Mouse (Mus musculus) intestine, embryonic 14.5 days (tissue): ENCODE results near the gene Fam129a. TPM values are rescaled to one million over a fixed set of nuclear protein-coding genes. Genes with fewer than 3 reads are reported as not detected.

Experiments
- ATAC-seq: fragments of 200-750 bp; cut with Nextera tagmentation; replicated peaks from 2 replicates; pipeline ENCODE4 v1.8.0; 2017; ENCODE audit warnings: low read depth, moderate number of reproducible peaks, moderate TSS enrichment, moderate library complexity; ENCODE audit not compliant: low FRiP score, low TSS enrichment
- DNase-seq: peaks from one replicate; pipeline ENCODE4 v3.0.0-alpha.2; 2018; ENCODE audit warnings: low spot score
- H3K27ac ChIP-seq: fragments of 300-500 bp; sonication (generic); 2 replicates; pipeline ENCODE4 v1.5.1; 2014; ENCODE audit warnings: low read depth, mild to moderate bottlenecking, control low read depth
- H3K27me3 ChIP-seq: fragments of 300-500 bp; sonication (generic); replicated peaks from 2 replicates; pipeline ENCODE4 v1.6.1; 2014; ENCODE audit warnings: low read length, control low read depth; ENCODE audit not compliant: control insufficient read depth, insufficient read depth
- H3K36me3 ChIP-seq: fragments of 300-500 bp; sonication (generic); 2 replicates; pipeline ENCODE4 v1.6.1; 2014; ENCODE audit warnings: low read length, control low read depth; ENCODE audit not compliant: control insufficient read depth, insufficient read depth
- H3K4me1 ChIP-seq: fragments of 300-500 bp; sonication (generic); replicated peaks from 2 replicates; pipeline ENCODE4 v1.6.1; 2014; ENCODE audit warnings: low read length, control low read depth, mixed read lengths; ENCODE audit not compliant: control insufficient read depth, insufficient read depth
- H3K4me2 ChIP-seq: fragments of 300-500 bp; sonication (generic); 2 replicates; pipeline ENCODE4 v1.6.1; 2014; ENCODE audit warnings: low read length
- H3K4me3 ChIP-seq: fragments of 300-500 bp; sonication (generic); 2 replicates; pipeline ENCODE4 v1.5.1; 2014; ENCODE audit warnings: low read depth, low read length, control low read depth, mixed read lengths
- H3K9ac ChIP-seq: fragments of 300-500 bp; sonication (generic); 2 replicates; pipeline ENCODE4 v1.6.1; 2014; ENCODE audit warnings: mild to moderate bottlenecking, low read length
- H3K9me3 ChIP-seq: fragments of 300-500 bp; sonication (generic); 2 replicates; pipeline ENCODE4 v1.6.1; 2016; ENCODE audit warnings: low read length, control low read depth; ENCODE audit not compliant: control insufficient read depth
- WGBS: fragments of 180-500 bp; shearing (Covaris S2); extraction: QIAGEN DNeasy Blood & Tissue Kit; methylation state at CpG from one replicate; pipeline ENCODE4 v1.1.7; 2014; 5-methylcytosine and 5-hydroxymethylcytosine counted together
- polyA plus RNA-seq: library from polyadenylated mRNA; unstranded; fragments of >200 nt; fragmentation: Nextera tagmentation; extraction: Ambion mirVana; gene quantifications from 2 replicates; pipeline ENCODE4 v1.2.1, GENCODE M21; 2014

Fam129a gene
- polyA plus RNA-seq, 1 experiment from 2014 or later = 5.2 TPM

- H3K4me3 ChIP-seq = no peak overlapping the region
- H3K27me3 ChIP-seq = no peaks in the 10 kb centered on the region
- no peak overlapping the region for H3K4me2 ChIP-seq
- no peak overlapping the region for H3K9ac ChIP-seq
- no peak overlapping the region for H3K27ac ChIP-seq
- 73% methylated on average over 10 of the region's 10 CpGs for WGBS
- H3K4me1 ChIP-seq = no peaks in the 10 kb centered on the region; the same call in 1 of the 2 replicates
- DNase-seq (no peak), ATAC-seq (no peak)
- no peaks in the 10 kb centered on the region for H3K36me3 ChIP-seq
- H3K9me3 ChIP-seq = no peaks in the 10 kb centered on the region
These were observed 43.4 kb downstream of the Fam129a start for GRCm38 (mm10) chr1:151614320-151614935.

GRCm38 (mm10) chr1:151615625-151616024, 44.6 kb downstream of the Fam129a start:
- no peaks in the 10 kb centered on the region for H3K36me3 ChIP-seq
- no peak overlapping the region for H3K9ac ChIP-seq
- no peak overlapping the region for H3K4me2 ChIP-seq
- no peaks in the 10 kb centered on the region for H3K27me3 ChIP-seq
- H3K27ac ChIP-seq = no peak overlapping the region
- 92% methylated on average over 6 of the region's 6 CpGs for WGBS
- H3K4me3 ChIP-seq = no peak overlapping the region
- ATAC-seq (no peak), DNase-seq (no peak)
- H3K4me1 ChIP-seq = no peaks in the 10 kb centered on the region; the same call in 1 of the 2 replicates
- H3K9me3 ChIP-seq = no peaks in the 10 kb centered on the region

GRCm38 (mm10) chr1:151616555-151617205, 45.7 kb downstream of the Fam129a start:
- no peak overlapping the region for H3K9ac ChIP-seq
- H3K36me3 ChIP-seq = no peaks in the 10 kb centered on the region
- no peak overlapping the region for H3K27ac ChIP-seq
- WGBS = 86% methylated on average over 7 of the region's 7 CpGs
- DNase-seq = no peak
- H3K4me3 ChIP-seq = no peak overlapping the region
- H3K27me3 ChIP-seq = no peaks in the 10 kb centered on the region
- no peak for ATAC-seq
- H3K9me3 ChIP-seq = no peaks in the 10 kb centered on the region
- H3K4me1 ChIP-seq = no peaks in the 10 kb centered on the region; the same call in 1 of the 2 replicates
- H3K4me2 ChIP-seq = no peak overlapping the region

GRCm38 (mm10) chr1:151618251-151618650, 47.3 kb downstream of the Fam129a start:
- H3K27me3 ChIP-seq = no peaks in the 10 kb centered on the region
- ATAC-seq = no peak
- H3K9me3 ChIP-seq = no peaks in the 10 kb centered on the region
- no peaks in the 10 kb centered on the region for H3K36me3 ChIP-seq
- no peaks in the 10 kb centered on the region; the same call in 1 of the 2 replicates for H3K4me1 ChIP-seq
- H3K4me2 ChIP-seq = no peak overlapping the region
- H3K4me3 ChIP-seq = no peak overlapping the region
- 56% methylated on average over 3 of the region's 3 CpGs for WGBS
- no peak overlapping the region for H3K9ac ChIP-seq
- H3K27ac ChIP-seq = no peak overlapping the region
- DNase-seq = no peak

DNA sequence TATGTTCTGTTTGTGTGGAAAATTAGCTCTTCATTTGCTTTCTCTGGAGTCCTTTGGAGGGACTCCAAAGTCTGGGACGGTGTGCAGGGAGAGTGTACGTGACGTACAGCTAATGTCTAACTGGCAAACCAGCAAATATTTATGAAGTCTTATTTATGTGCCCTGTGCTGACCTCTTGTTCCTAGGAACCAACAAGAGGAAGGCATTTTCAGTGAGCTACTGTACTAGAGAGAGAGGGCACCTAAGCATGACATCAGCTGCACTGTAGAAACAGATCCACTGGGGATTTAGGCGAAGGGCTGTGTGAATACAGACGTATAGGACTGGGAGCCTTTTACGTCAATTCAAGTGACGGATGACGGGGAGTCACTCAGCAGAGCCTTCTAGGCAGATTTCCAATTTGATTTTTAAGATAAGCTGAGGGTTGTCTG, 48.3 kb downstream of the Fam129a start:
- no peaks in the 10 kb centered on the region; the same call in 1 of the 2 replicates for H3K4me1 ChIP-seq
- no peak overlapping the region for H3K27ac ChIP-seq
- H3K4me3 ChIP-seq = no peak overlapping the region
- no peak overlapping the region for H3K4me2 ChIP-seq
- no peak overlapping the region for H3K9ac ChIP-seq
- 58% methylated on average over 8 of the region's 8 CpGs for WGBS
- ATAC-seq = no peak
- 0 out of 2 replicates have a peak, but pooled peaks cover 2% of the 10 kb centered on the region for H3K27me3 ChIP-seq
- DNase-seq = no peak
- H3K36me3 ChIP-seq = no peaks in the 10 kb centered on the region
- H3K9me3 ChIP-seq = no peaks in the 10 kb centered on the region

- ATAC-seq = no peak
- no peak overlapping the region for H3K9ac ChIP-seq
- H3K9me3 ChIP-seq = no peaks in the 10 kb centered on the region
- H3K4me1 ChIP-seq = no peaks in the 10 kb centered on the region; the same call in 1 of the 2 replicates
- H3K4me2 ChIP-seq = no peak overlapping the region
- H3K36me3 ChIP-seq = no peaks in the 10 kb centered on the region
- no peak overlapping the region for H3K4me3 ChIP-seq
- no peak for DNase-seq
- 0 out of 2 replicates have a peak, but pooled peaks cover 2% of the 10 kb centered on the region for H3K27me3 ChIP-seq
- no peak overlapping the region for H3K27ac ChIP-seq
These were observed 49.7 kb downstream of the Fam129a start for GRCm38 (mm10) chr1:151620730-151621129.

DNA sequence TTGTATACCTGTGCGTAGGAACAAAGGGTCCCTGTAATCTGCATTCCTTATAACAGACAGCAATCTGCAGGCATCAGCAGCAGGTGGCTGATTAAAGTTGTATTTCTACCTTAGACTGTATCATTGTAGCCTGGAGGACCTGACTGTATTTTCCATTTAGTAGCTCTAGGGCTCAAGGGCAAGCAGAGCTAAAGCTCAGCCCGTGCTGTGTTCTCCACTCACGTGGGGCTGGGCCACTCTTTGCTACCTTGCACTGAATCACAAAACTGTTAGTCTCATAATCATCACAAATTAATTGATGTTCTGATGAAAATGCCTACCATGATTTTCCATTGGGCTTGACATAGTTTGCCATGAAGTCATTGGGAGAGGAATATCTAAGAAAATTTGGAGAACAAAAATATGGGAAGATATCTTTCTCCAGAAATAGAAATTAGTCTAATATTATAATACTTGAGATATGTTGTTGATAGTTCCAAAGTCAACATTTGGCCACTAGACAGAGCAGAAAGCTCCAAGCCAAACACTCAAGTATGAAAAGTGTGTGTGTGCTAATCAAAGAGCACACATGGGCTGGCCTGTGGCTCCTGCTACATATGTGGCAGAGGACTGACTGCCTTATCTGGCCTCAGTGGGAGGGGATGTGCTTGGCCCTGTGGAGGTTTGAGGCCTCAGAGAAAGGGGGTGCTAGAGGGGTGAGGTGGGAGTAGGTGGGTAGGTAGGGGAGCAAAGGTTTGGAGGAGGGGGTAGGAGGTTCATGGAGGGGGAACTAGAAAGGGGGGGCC, 53.6 kb downstream of the Fam129a start:
- Histone ChIP-seq H3K9ac (no peak overlapping the region), H3K27ac (no peak overlapping the region), H3K4me2 (no peak overlapping the region), H3K36me3 (no peaks in the 10 kb centered on the region), H3K4me1 (peaks cover 7% of the 10 kb centered on the region; the same call in 1 of the 2 replicates), H3K27me3 (peaks cover 8% of the 10 kb centered on the region; the same call in 1 of the 2 replicates), H3K9me3 (no peaks in the 10 kb centered on the region), H3K4me3 (no peak overlapping the region)
- no peak for DNase-seq
- ATAC-seq = no peak
- whole genome bisulfite sequencing = 87% methylated on average over 3 of the region's 3 CpGs

GRCm38 (mm10) chr1:151625260-151625659, 54.3 kb downstream of the Fam129a start:
- Histone ChIP-seq H3K4me1 (0 out of 2 replicates have a peak, but pooled peaks cover 10% of the 10 kb centered on the region), H3K4me3 (no peak overlapping the region), H3K4me2 (no peak overlapping the region), H3K27me3 (peaks cover 8% of the 10 kb centered on the region; the same call in 1 of the 2 replicates), H3K36me3 (no peaks in the 10 kb centered on the region), H3K9ac (no peak overlapping the region), H3K27ac (no peak overlapping the region), H3K9me3 (no peaks in the 10 kb centered on the region)
- 53% methylated on average over 4 of the region's 4 CpGs for WGBS
- DNase-seq (no peak), ATAC-seq (no peak)
